Mouse (Mus musculus) cerebellum, adult 11 months (tissue): Measurements from ENCODE around the gene Mcm9.
"Not testable (repeated sequence)": the region's sequence is repeated elsewhere in the genome, so short reads cannot be mapped to it uniquely, and the experiment has no call there.

Source experiments
- DNase-seq: peaks from one replicate; pipeline ENCODE4 v3.0.0; 2022

Mcm9 gene

GRCm38 (mm10) chr10:53568531-53568930 is 61.7 kb downstream of the Mcm9 start:
- no peak for DNase-seq

GRCm38 (mm10) chr10:53565538-53565937 is 64.7 kb downstream of the Mcm9 start:
- no peak for DNase-seq

GRCm38 (mm10) chr10:53562001-53562400 is 68.2 kb downstream of the Mcm9 start:
- no peak for DNase-seq

DNA sequence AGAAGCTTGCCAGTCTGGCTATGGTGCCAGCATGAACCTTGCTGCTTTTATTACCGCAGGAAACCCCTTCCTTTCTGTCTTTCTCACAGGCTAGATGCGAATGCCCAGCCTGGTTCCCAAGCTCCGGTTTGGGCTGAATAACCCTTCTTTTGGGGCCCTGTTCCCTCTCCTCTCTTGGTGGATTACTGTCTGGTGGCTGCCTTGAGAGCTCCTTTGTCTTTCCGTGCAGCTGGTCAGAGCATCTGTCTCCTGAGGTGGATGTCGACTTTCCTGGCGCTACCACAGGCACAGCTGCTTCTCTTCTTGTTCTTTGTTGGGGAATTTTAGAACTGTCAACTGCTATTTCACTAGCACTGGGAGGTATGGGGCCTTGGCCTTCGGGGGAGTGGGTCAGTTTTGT is 92.6 kb downstream of the Mcm9 start:
- DNase-seq: no peak

DNA sequence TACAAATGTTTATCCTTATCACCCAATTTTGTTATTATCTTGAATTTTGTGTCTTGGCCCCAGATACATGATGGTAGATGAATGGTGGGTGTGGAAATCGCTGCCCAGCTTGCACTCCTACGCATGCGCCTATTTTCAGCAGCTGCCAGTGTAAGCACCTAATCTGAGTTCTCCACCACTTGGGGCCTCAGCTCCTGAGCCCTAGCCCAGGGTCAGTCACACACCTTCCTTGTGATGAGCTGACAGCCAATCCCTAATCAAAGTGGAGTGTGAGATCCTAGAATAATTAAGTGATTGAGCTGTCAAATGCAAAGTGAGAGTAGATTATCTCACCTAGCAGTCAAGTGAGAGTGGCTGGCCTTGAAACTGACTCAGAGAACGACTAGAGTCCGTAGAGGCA is 97.9 kb downstream of the Mcm9 start:
- no peak for DNase-seq

DNA sequence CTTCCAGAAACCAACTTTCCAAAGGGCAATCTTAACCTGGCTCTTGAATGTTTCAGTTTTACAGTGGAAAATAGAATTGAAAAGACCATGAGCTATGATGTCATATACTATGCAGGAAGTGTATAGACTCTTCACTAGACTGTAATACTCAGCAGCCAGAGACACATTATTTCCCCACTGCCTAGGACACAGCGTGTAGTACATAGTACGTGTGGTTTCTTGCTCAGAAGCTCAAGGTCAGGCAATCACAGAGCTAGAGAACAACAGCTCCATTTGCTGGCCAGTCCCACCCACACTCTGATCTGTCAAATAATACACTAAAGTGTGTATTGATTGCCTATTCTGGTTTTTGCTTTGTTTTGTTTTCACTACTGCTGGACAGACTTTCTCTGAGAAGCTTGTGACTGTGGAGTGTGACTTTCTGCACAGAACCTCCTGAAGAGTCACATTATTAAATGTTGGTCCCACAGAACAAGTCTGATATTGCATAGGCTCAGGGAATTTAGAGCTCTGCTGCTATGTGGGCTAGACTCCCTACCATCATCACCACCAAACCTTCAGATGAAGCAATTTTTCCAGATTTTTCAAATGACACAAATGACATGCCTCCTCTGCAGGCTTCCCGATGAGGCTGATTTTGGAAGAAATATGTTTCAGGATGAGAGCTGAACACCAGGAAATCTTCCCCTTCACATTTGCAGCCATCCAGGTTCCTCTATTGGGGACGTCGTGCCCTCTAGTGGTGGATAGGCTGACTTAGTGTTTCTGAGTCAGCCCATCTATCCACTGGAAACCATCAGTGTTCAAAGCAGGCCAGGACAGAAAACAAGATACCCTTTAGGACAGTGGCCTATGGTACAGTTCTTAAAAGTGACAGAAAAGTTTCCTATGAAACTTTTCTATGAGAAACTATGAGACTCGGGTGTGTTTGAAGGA is 102.1 kb downstream of the Mcm9 start:
- peak; percentile 21 for DNase-seq

DNA sequence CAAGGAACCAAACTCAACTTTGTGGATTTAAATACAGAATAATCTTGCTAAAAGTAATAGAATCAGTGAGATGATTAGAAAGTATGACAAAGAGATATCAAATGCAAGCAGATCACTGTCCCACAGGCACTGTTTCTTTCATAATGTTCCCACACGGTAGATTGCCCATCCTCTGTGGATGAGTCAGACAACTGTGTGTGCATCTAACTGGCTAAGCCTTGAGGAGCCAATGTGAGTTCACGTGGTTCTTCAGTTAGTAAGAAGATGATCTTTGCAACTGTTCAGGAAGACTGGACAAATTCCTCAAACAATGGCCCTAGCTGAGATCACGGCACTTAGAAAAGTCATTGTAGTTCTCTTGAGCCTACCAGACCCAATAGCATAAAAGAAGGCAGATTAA is 102.9 kb downstream of the Mcm9 start:
- no peak for DNase-seq

DNA sequence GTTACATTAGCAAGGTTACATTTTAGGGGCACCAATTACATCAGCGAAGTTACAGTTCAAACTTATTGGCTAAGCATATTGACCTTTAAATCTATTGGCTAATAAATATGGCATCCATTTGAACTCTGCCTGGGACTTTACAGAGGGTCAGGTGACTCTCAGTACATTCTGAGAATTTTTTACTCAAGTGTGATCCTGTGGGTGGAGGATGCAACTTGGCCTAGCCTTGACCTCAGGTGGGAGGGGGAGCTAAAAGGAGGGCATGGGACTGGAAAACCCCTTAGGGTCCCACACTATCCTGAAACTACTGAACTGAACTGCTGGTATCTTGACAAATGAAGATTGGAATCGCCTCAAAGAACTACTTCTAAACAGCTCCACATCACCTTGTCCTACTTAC is 103.9 kb downstream of the Mcm9 start:
- DNase-seq: no peak

- no peak for DNase-seq
These were observed 104.8 kb downstream of the Mcm9 start for GRCm38 (mm10) chr10:53525265-53525976.

- DNase-seq: no peak
These were observed 110.9 kb downstream of the Mcm9 start for GRCm38 (mm10) chr10:53519068-53519954.

DNA sequence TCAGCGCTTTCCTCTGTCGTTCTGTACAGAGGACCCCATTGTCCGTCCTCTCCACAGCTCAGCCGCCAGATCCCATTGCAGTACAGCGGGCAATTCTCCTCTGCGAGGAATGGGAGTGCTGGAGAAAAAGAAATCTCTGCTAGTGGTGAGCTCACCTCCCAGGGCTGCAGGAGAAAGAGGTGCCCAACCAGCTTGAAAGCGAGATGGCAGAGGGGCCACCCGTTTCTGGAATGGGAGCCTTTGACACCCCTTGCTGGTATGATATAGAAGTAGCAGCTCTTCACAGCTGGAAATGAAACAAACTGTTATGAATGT is 111.7 kb downstream of the Mcm9 start:
- DNase-seq: no peak

DNA sequence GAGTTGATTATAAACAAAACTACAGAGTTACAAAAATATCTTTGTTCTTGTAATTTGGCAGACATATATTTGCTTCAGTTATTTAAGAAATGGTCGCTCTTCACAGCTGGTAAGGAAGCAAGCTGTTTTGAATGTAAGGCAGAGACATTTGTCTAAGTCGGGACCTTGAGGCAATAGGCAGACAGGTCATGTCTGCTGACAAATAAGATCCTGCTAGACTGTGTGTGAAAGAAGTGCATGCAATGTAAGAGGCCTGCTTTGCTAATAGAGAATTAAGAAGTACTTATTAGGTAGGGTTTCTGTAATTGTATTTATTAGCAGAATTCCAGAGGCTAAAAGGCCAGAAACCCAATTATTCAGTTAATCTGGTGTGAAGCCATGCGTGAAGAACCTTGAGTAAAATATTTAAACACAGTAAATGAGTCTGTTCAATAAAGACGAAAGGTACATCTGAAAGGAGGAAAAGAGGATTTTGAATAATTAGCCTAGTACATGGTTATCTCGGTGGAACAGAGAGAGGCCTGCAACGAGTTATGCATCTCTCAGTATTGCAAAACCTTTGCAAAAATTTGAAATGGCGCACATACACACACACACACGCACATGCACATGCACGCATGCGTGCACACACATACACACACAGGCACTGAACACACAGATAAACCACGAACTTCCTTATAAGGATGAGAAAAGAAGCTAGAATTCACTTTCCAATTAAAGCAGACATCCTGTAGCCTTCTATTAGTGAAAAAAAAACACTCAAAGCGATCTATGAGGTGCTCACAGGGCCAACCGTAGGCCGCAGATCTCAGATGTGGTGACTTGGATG is 112.3 kb downstream of the Mcm9 start:
- no peak for DNase-seq

- DNase-seq: no peak
These were observed 117.7 kb downstream of the Mcm9 start for GRCm38 (mm10) chr10:53512491-53512890.

DNA sequence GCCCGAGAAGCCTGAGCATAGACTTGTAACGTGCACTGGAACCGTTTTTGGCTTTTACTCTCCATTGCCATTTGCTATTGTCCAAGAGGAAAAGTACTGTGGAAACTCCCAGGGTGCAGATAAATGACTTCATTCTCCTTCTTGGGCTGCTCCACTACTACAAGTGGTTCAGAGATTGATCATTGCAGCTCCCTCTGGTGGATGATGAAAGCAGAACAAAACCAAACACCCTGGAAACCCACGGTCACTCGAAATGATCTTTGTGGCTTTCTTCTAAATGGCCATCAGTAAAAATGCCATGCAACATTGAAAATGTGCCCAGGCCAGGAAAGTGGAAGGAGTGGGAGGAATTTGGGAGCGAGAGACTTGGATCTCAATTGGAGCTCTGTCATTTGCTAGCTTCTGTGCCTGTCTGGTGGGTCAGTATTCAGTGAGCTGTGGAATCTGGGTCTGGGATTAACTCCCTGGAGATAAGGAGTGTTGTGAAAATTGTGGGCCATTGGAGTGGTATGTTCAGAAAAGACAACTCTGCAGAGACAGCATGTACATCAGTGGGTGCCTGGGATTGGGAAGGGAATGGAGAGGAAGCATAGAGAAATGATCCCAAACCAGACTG is 121.0 kb downstream of the Mcm9 start:
- peak; percentile 49 for DNase-seq

DNA sequence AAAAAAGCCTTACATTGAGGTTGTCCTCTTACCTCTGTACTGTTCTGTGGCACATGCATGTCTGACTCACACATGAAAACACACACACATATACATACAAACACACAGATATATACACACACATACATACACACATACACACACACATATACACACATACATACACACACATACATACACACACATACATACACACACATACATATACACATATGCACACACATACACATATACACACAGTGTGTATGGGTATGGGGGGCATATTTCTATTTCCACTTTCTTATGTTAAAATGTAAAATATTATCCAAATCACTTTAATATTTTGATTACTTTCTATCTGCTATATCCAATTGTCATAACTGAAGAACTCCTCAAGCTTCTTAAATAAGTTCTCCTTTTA is 121.6 kb downstream of the Mcm9 start:
- DNase-seq: no peak

DNA sequence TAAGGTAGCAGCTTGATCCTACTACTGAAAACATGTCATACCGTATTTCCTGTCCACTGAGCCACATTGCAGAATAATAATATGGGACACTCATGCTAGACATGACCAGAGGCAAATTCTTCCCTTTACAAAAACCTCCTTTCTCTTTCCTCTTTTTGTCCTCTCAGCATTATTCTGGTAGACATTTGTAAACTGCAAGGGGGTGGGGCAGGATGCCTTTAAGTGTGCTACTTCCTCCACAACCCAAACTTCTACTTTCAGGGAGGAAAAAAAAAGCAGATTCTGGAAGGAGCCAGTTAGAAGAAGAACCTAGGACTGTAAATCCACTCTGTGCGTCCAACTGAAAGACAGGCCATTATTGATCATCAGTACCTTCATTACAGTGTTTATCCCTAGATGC is 124.7 kb downstream of the Mcm9 start:
- DNase-seq: no peak

DNA sequence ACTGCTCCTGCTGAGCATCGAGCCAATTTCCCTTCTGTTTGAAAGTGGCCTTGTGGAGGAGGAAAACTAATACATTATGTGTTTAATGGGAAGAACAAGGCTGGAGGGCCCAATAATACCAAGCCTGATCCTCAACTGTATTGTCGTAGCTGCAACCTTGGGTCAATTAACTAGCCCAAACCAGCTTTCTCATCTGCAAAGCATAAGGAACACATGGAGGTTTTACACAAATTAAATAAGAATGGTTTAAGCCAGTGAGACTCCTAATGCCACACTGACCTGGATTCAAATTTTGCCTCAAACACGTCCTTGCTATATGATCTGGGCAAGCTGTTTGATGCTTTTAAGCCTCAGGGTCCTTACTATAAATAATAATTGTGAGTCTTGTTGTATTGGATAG is 125.2 kb downstream of the Mcm9 start:
- DNase-seq: no peak

GRCm38 (mm10) chr10:53502875-53503816 is 127.1 kb downstream of the Mcm9 start:
- DNase-seq: peak; percentile 35

DNA sequence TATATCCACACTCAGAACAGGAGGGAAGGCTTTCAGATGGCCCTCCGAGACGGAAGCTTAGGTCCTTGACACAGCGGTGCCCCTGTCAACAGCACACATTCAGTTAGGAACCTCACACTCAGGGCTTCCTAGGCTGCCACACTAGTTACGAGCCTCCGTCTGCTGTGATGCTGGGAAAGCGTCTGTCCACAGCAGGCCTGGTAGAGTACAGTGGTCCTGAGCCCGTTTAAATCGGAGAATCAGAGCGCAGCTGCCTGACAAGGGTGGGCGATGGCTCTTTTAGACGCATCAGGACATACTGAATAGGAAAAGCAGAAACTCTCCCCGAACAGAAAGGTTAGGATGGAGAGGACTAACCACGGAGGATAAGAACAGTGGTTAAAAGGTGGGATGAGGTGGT is 127.8 kb downstream of the Mcm9 start:
- DNase-seq: no peak

GRCm38 (mm10) chr10:53499518-53499917 is 130.7 kb downstream of the Mcm9 start:
- DNase-seq: no peak

- DNase-seq: not testable (repeated sequence)
These were observed 134.9 kb downstream of the Mcm9 start for GRCm38 (mm10) chr10:53495349-53495748.
